Mouse (Mus musculus): ENCODE data around the gene Ccr6. TPM values are rescaled to one million over a fixed set of nuclear protein-coding genes. Genes with fewer than 3 reads are reported as not detected.
"Not testable (repeated sequence)": the region's sequence is repeated elsewhere in the genome, so short reads cannot be mapped to it uniquely, and the experiment has no call there.

Gene Ccr6
- polyA plus RNA-seq, 1 experiment = 12.1 TPM

DNA sequence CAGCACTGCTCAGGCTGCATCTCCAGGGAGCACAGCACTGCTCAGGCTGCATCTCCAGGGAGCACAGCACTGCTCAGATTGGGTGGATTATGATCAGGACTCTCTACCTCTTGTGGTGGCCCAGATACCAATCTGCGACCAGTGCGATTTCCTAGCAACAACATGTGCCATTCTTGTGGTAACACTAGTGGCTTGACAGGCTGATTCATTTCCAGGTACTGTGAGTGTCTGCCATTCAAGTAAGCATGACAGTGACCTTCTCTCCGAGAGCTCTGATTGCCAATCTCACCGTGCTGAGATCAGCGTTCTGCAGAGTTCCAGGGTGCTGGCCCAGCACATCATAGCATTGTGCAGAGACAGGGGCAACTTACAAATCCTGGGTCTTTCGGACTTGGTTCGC, 15.9 kb downstream of the Ccr6 start:
- Histone ChIP-seq H3K27ac (ENCODE audit: control insufficient read depth, insufficient read depth, low read length) (no peak overlapping the region), H3K27me3 (ENCODE audit: control insufficient read depth, insufficient read depth, low read length) (no peaks in the 10 kb centered on the region), H3K36me3 (ENCODE audit: control insufficient read depth, insufficient read depth, low read length) (no peaks in the 10 kb centered on the region), H3K4me1 (replicated peaks; ENCODE audit: control insufficient read depth, insufficient read depth, low read length) (no peaks in the 10 kb centered on the region), H3K4me3 (ENCODE audit: control insufficient read depth, insufficient read depth, low read length) (no peak overlapping the region)
- 31% methylated on average over 7 of the region's 7 CpGs for WGBS
- DNase-seq = no peak
- TF ChIP-seq POLR2A (IDR thresholded peaks at IDR 0.05; ENCODE audit: control insufficient read depth, extremely low read depth, insufficient read depth, low read length, poor library complexity) (no peak), CTCF (IDR thresholded peaks at IDR 0.05; ENCODE audit: borderline replicate concordance, control insufficient read depth, extremely low read depth, insufficient read depth, low read length, poor library complexity) (no peak)

DNA sequence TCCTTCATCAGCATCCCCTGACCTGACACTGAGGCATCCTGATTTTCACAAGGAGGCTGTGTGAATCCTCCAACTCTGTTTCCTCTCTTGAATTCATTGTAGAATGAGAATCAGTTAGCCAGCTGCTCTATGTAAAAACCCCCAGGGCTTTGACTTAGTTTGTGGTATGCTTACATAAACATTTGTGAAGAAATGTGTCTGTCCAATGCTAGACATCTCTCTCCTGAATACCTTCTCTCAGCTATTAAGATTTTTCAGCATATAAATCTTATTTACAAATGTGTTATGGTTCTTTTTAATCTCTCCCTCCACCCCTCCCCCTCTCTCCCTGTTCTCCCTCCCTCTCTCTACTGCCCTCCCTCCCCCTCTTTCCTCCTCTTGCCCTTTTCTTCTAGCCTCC, 18.4 kb downstream of the Ccr6 start:
- no peaks in the 10 kb centered on the region for H3K27me3 ChIP-seq (ENCODE audit: control insufficient read depth, insufficient read depth, low read length)
- H3K4me3 ChIP-seq (ENCODE audit: control insufficient read depth, insufficient read depth, low read length) = no peak overlapping the region
- H3K36me3 ChIP-seq (ENCODE audit: control insufficient read depth, insufficient read depth, low read length) = no peaks in the 10 kb centered on the region
- H3K4me1 ChIP-seq (replicated peaks; ENCODE audit: control insufficient read depth, insufficient read depth, low read length) = no peaks in the 10 kb centered on the region
- TF ChIP-seq POLR2A (IDR thresholded peaks at IDR 0.05; ENCODE audit: control insufficient read depth, extremely low read depth, insufficient read depth, low read length, poor library complexity) (no peak), CTCF (IDR thresholded peaks at IDR 0.05; ENCODE audit: borderline replicate concordance, control insufficient read depth, extremely low read depth, insufficient read depth, low read length, poor library complexity) (no peak)
- DNase-seq = no peak
- no peak overlapping the region for H3K27ac ChIP-seq (ENCODE audit: control insufficient read depth, insufficient read depth, low read length)

DNA sequence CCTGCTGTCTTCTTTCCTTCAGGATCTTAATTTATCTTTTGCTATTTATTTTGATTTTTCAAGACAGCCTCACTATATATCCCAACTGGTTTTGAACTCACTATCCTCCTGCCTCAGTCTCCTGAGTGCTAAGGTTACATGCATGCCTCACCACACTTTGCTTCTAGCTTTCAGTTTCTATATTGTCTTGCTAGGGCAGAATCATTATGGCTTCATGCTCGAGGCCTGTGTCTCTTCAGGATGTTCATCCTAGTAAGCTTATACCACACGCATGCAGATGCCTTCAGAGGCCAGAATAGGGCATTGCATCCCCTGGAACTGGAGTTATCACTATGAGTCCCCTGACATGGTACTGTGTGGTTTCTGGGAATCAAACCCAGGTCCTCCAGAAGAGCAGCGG, 19.1 kb downstream of the Ccr6 start:
- 60% methylated on average over 3 of the region's 3 CpGs for WGBS
- H3K36me3 ChIP-seq (ENCODE audit: control insufficient read depth, insufficient read depth, low read length) = no peaks in the 10 kb centered on the region
- DNase-seq = no peak

DNA sequence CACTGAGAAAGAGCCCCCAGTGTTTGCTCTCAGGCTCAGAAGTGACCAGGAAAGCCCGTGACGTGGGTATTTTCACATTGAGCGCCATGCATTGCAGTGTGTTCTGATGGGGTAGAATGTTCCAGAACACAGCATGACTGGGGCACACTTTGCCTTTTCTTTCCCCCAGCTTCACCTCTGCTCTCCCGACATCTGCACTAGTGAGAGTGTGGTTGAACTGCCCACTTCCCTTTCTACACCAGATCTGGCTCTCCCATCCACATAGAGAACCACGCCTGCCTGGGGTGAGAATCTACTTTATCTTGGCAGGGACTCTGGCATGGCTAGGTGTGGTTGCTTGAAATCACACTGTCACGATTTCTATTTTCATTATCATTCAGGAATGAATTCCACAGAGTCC, 19.7 kb downstream of the Ccr6 start:
- no peak for TF ChIP-seq CTCF (IDR thresholded peaks at IDR 0.05; ENCODE audit: borderline replicate concordance, control insufficient read depth, extremely low read depth, insufficient read depth, low read length, poor library complexity)
- TF ChIP-seq POLR2A (IDR thresholded peaks at IDR 0.05; ENCODE audit: control insufficient read depth, extremely low read depth, insufficient read depth, low read length, poor library complexity) = no peak
- Histone ChIP-seq H3K4me3 (ENCODE audit: control insufficient read depth, insufficient read depth, low read length) (no peak overlapping the region), H3K27ac (ENCODE audit: control insufficient read depth, insufficient read depth, low read length) (no peak overlapping the region), H3K36me3 (ENCODE audit: control insufficient read depth, insufficient read depth, low read length) (no peaks in the 10 kb centered on the region), H3K27me3 (ENCODE audit: control insufficient read depth, insufficient read depth, low read length) (no peaks in the 10 kb centered on the region), H3K4me1 (replicated peaks; ENCODE audit: control insufficient read depth, insufficient read depth, low read length) (no peaks in the 10 kb centered on the region)
- WGBS = 17% methylated on average over 6 of the region's 6 CpGs
- DNase-seq = no peak

More for the DNA sequence above, 19.1 kb downstream of the Ccr6 start:
- H3K4me1 ChIP-seq (replicated peaks; ENCODE audit: control insufficient read depth, insufficient read depth, low read length) = no peaks in the 10 kb centered on the region
- no peak overlapping the region for H3K4me3 ChIP-seq (ENCODE audit: control insufficient read depth, insufficient read depth, low read length)
- H3K27ac ChIP-seq (ENCODE audit: control insufficient read depth, insufficient read depth, low read length) = no peak overlapping the region
- no peaks in the 10 kb centered on the region for H3K27me3 ChIP-seq (ENCODE audit: control insufficient read depth, insufficient read depth, low read length)
- no peak for TF ChIP-seq POLR2A (IDR thresholded peaks at IDR 0.05; ENCODE audit: control insufficient read depth, extremely low read depth, insufficient read depth, low read length, poor library complexity)
- no peak for TF ChIP-seq CTCF (IDR thresholded peaks at IDR 0.05; ENCODE audit: borderline replicate concordance, control insufficient read depth, extremely low read depth, insufficient read depth, low read length, poor library complexity)

DNA sequence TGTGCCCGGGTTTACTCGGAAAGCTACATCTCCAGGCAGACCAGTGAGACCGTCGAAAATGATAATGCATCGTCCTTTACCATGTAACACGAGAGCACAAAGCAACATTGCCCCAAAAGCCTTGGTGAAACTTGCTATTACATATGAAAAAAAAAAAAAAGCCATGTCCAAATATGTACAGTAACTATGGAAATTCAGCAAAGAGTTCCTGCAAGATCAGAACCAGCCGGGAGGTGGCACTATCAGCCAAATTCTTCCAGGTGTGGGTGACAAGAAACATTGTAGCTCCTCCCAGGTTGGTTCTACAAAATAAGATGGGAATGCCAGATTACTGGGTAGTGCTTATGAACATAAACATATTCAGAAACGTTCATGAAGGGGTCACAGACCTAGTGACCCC, 21.1 kb downstream of the Ccr6 start:
- no peaks in the 10 kb centered on the region for H3K36me3 ChIP-seq (ENCODE audit: control insufficient read depth, insufficient read depth, low read length)
- no peak overlapping the region for H3K4me3 ChIP-seq (ENCODE audit: control insufficient read depth, insufficient read depth, low read length)
- DNase-seq = no peak
- no peaks in the 10 kb centered on the region for H3K4me1 ChIP-seq (replicated peaks; ENCODE audit: control insufficient read depth, insufficient read depth, low read length)
- H3K27me3 ChIP-seq (ENCODE audit: control insufficient read depth, insufficient read depth, low read length) = no peaks in the 10 kb centered on the region
- 78% methylated on average over 8 of the region's 8 CpGs for WGBS
- TF ChIP-seq POLR2A (IDR thresholded peaks at IDR 0.05; ENCODE audit: control insufficient read depth, extremely low read depth, insufficient read depth, low read length, poor library complexity) (no peak), CTCF (IDR thresholded peaks at IDR 0.05; ENCODE audit: borderline replicate concordance, control insufficient read depth, extremely low read depth, insufficient read depth, low read length, poor library complexity) (no peak)
- no peak overlapping the region for H3K27ac ChIP-seq (ENCODE audit: control insufficient read depth, insufficient read depth, low read length)

DNA sequence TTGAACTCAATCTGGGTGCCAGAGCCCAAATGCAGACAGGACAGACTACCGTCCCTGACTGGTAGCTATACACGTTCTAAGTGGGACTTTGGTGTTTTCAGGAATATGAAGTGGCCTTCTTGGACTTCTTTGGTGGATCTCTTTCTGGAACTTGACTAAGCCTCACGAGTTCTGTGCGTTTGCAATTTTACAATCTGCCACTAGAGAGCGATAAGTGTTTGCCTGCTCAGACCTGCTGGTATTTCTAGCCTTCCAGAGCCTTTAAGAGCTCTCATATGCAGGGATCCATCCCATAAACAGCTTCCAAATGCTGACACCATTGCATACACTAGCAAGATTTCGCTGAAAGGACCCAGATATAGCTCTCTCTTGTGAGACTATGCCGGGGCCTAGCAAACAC, 28.8 kb downstream of the Ccr6 start:
- H3K4me3 ChIP-seq (ENCODE audit: control insufficient read depth, insufficient read depth, low read length); H3K4me1 ChIP-seq (replicated peaks; ENCODE audit: control insufficient read depth, insufficient read depth, low read length); H3K27me3 ChIP-seq (ENCODE audit: control insufficient read depth, insufficient read depth, low read length); H3K36me3 ChIP-seq (ENCODE audit: control insufficient read depth, insufficient read depth, low read length); H3K27ac ChIP-seq (ENCODE audit: control insufficient read depth, insufficient read depth, low read length): not testable (repeated sequence)
- peak; percentile 44 for DNase-seq
- 13% methylated on average over 7 of the region's 7 CpGs for WGBS

DNA sequence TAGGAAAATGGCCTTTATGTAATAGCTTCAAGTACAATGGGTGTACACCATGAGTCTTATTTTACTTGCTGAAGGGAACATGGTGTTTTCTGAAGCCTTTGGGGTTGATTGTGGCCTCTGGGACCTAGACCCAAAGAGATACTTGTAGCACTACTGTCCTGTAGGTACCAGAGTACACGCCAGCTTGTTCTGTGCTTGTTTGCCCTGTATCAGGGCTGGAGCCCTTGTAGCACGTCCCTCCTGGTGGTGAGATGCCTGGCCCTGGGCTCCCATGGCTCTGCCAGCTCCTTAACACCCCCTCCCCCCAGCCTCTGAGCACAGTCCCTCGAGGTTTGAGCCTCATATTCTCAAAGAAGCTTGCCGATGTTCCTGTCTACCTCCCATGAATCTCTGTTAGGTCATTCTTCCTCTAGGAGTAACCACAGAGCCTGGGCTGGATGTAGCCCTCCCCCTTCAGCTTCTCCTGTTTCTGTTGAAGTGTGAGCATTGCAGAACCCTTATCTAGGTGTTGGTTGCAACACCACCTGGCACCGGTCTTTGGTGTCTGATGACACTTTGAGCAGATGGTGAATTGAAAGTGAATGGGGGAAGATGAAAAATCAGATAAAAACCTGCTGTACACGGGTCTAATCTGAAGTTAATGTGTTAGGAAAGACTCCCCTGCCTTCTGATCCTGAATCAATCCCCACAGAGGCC, 36.4 kb downstream of the Ccr6 start:
- no peak for DNase-seq
- TF ChIP-seq CTCF (IDR thresholded peaks at IDR 0.05; ENCODE audit: borderline replicate concordance, control insufficient read depth, extremely low read depth, insufficient read depth, low read length, poor library complexity) (no peak), POLR2A (IDR thresholded peaks at IDR 0.05; ENCODE audit: control insufficient read depth, extremely low read depth, insufficient read depth, low read length, poor library complexity) (no peak)
- Histone ChIP-seq H3K27ac (ENCODE audit: control insufficient read depth, insufficient read depth, low read length) (no peak overlapping the region), H3K36me3 (ENCODE audit: control insufficient read depth, insufficient read depth, low read length) (no peaks in the 10 kb centered on the region), H3K4me1 (replicated peaks; ENCODE audit: control insufficient read depth, insufficient read depth, low read length) (peaks cover 14% of the 10 kb centered on the region), H3K27me3 (ENCODE audit: control insufficient read depth, insufficient read depth, low read length) (no peaks in the 10 kb centered on the region), H3K4me3 (ENCODE audit: control insufficient read depth, insufficient read depth, low read length) (no peak overlapping the region)
- WGBS = 25% methylated on average over 6 of the region's 6 CpGs
